Mouse (Mus musculus) limb, embryonic 11.5 days (tissue): ENCODE data around the gene Slc6a20b. TPM values are rescaled to one million over a fixed set of nuclear protein-coding genes. Genes with fewer than 3 reads are reported as not detected.

Experiments used
- ATAC-seq: fragments of 200-750 bp; cut with Nextera tagmentation; 2 replicates; pipeline ENCODE4 v1.8.0; 2017; ENCODE audit warnings: low read depth; ENCODE audit not compliant: insufficient number of reproducible peaks, low FRiP score, low TSS enrichment
- DNase-seq: peaks from one replicate; pipeline ENCODE4 v3.0.0-alpha.2; 2015; ENCODE audit warnings: low spot score
- H3K27ac ChIP-seq: fragments of 300-500 bp; sonication (generic); replicated peaks from 2 replicates; pipeline ENCODE4 v1.5.1; 2014; ENCODE audit warnings: low read depth, mild to moderate bottlenecking, low read length
- H3K27me3 ChIP-seq: fragments of 300-500 bp; sonication (generic); 2 replicates; pipeline ENCODE4 v1.6.1; 2014; ENCODE audit warnings: mild to moderate bottlenecking, low read length, mixed read lengths; ENCODE audit not compliant: control insufficient read depth, insufficient read depth
- H3K36me3 ChIP-seq: fragments of 300-500 bp; sonication (generic); 2 replicates; pipeline ENCODE4 v1.6.1; 2014; ENCODE audit warnings: mild to moderate bottlenecking, low read length, moderate library complexity, mixed read lengths; ENCODE audit not compliant: control insufficient read depth, insufficient read depth
- H3K4me1 ChIP-seq: fragments of 300-500 bp; sonication (generic); 2 replicates; pipeline ENCODE4 v1.6.1; 2014; ENCODE audit warnings: low read length, mixed read lengths; ENCODE audit not compliant: control insufficient read depth, insufficient read depth
- H3K4me2 ChIP-seq: fragments of 300-500 bp; sonication (generic); 2 replicates; pipeline ENCODE4 v1.6.1; 2014; ENCODE audit warnings: low read depth, mild to moderate bottlenecking, moderate library complexity; ENCODE audit not compliant: severe bottlenecking
- H3K4me3 ChIP-seq: fragments of 300-500 bp; sonication (generic); 2 replicates; pipeline ENCODE4 v1.5.1; 2014; ENCODE audit warnings: low read depth, low read length
- H3K9ac ChIP-seq: fragments of 300-500 bp; sonication (generic); 2 replicates; pipeline ENCODE4 v1.6.1; 2014; ENCODE audit warnings: mild to moderate bottlenecking, low read length
- H3K9me3 ChIP-seq: fragments of 300-500 bp; sonication (generic); 2 replicates; pipeline ENCODE4 v1.6.1; 2016; ENCODE audit warnings: low read length; ENCODE audit not compliant: control insufficient read depth
- WGBS: fragments of 180-500 bp; shearing (Covaris S2); extraction: QIAGEN DNeasy Blood & Tissue Kit; methylation state at CpG from one replicate; pipeline ENCODE4 v1.1.7; 2014; 5-methylcytosine and 5-hydroxymethylcytosine counted together
- polyA plus RNA-seq: library from polyadenylated mRNA; unstranded; fragments of >200 nt; fragmentation: Nextera tagmentation; extraction: Ambion mirVana; gene quantifications from 2 replicates; pipeline ENCODE4 v1.2.1, GENCODE M21; 2014

The Slc6a20b gene
- polyA plus RNA-seq, 1 experiment from 2014 or later, result 0.11 TPM

GRCm38 (mm10) chr9:123649785-123650511 lies 17.6 kb upstream of the Slc6a20b start:
- Histone ChIP-seq H3K9me3 (no peaks in the 10 kb centered on the region), H3K4me1 (no peaks in the 10 kb centered on the region), H3K4me3 (no peak overlapping the region), H3K36me3 (no peaks in the 10 kb centered on the region), H3K27ac (no peak overlapping the region), H3K27me3 (no peaks in the 10 kb centered on the region), H3K9ac (no peak overlapping the region), H3K4me2 (no peak overlapping the region)
- DNase-seq, result no peak
- no peak for ATAC-seq
- 89% methylated on average over 2 of the region's 2 CpGs for WGBS

- Histone ChIP-seq H3K9me3 (no peaks in the 10 kb centered on the region), H3K9ac (no peak overlapping the region), H3K36me3 (no peaks in the 10 kb centered on the region), H3K4me3 (no peak overlapping the region), H3K27me3 (no peaks in the 10 kb centered on the region), H3K4me1 (no peaks in the 10 kb centered on the region), H3K27ac (no peak overlapping the region), H3K4me2 (no peak overlapping the region)
- no peak for DNase-seq
- ATAC-seq, result no peak
- WGBS, result 82% methylated on average over 1 of the region's 1 CpGs
Measured at GRCm38 (mm10) chr9:123640106-123640505, 7.7 kb upstream of the Slc6a20b start.

- Histone ChIP-seq H3K4me1 (no peaks in the 10 kb centered on the region), H3K27ac (no peak overlapping the region), H3K9ac (no peak overlapping the region), H3K4me2 (no peak overlapping the region), H3K27me3 (no peaks in the 10 kb centered on the region), H3K4me3 (no peak overlapping the region), H3K36me3 (no peaks in the 10 kb centered on the region), H3K9me3 (no peaks in the 10 kb centered on the region)
- DNase-seq (peak; percentile 26), ATAC-seq (no peak)
- WGBS, result 81% methylated on average over 1 of the region's 1 CpGs
Measured at GRCm38 (mm10) chr9:123638668-123639089, 6.3 kb upstream of the Slc6a20b start.

- H3K36me3 ChIP-seq, result no peaks in the 10 kb centered on the region
- no peaks in the 10 kb centered on the region for H3K27me3 ChIP-seq
- no peak overlapping the region for H3K4me3 ChIP-seq
- no peak overlapping the region for H3K27ac ChIP-seq
- no peaks in the 10 kb centered on the region for H3K9me3 ChIP-seq
- ATAC-seq (no peak), DNase-seq (no peak)
- H3K9ac ChIP-seq, result no peak overlapping the region
- H3K4me1 ChIP-seq, result no peaks in the 10 kb centered on the region
- no peak overlapping the region for H3K4me2 ChIP-seq
Measured at GRCm38 (mm10) chr9:123638231-123638630, 5.9 kb upstream of the Slc6a20b start.

GRCm38 (mm10) chr9:123636771-123637170 lies 4.4 kb upstream of the Slc6a20b start:
- Histone ChIP-seq H3K9ac (no peak overlapping the region), H3K4me1 (no peaks in the 10 kb centered on the region), H3K9me3 (no peaks in the 10 kb centered on the region), H3K4me3 (no peak overlapping the region), H3K27ac (no peak overlapping the region), H3K27me3 (no peaks in the 10 kb centered on the region), H3K4me2 (no peak overlapping the region), H3K36me3 (no peaks in the 10 kb centered on the region)
- DNase-seq (no peak), ATAC-seq (no peak)
- WGBS, result 70% methylated on average over 5 of the region's 5 CpGs

- Histone ChIP-seq H3K27me3 (no peaks in the 10 kb centered on the region), H3K27ac (no peak overlapping the region), H3K4me1 (no peaks in the 10 kb centered on the region), H3K4me3 (no peak overlapping the region), H3K4me2 (no peak overlapping the region), H3K9ac (no peak overlapping the region), H3K9me3 (no peaks in the 10 kb centered on the region), H3K36me3 (no peaks in the 10 kb centered on the region)
- 88% methylated on average over 3 of the region's 3 CpGs for WGBS
- no peak for DNase-seq
- ATAC-seq, result no peak
Measured at GRCm38 (mm10) chr9:123632993-123633392, 628 bp upstream of the Slc6a20b start.

- ATAC-seq (no peak), DNase-seq (no peak)
- Histone ChIP-seq H3K9ac (no peak overlapping the region), H3K4me1 (no peaks in the 10 kb centered on the region), H3K4me3 (no peak overlapping the region), H3K36me3 (no peaks in the 10 kb centered on the region), H3K27me3 (no peaks in the 10 kb centered on the region), H3K9me3 (no peaks in the 10 kb centered on the region), H3K4me2 (no peak overlapping the region), H3K27ac (no peak overlapping the region)
- 86% methylated on average over 3 of the region's 3 CpGs for WGBS
Measured at GRCm38 (mm10) chr9:123631666-123632065, 699 bp downstream of the Slc6a20b start.

GRCm38 (mm10) chr9:123625821-123626220 lies 6.5 kb downstream of the Slc6a20b start:
- Histone ChIP-seq H3K27ac (no peak overlapping the region), H3K4me3 (no peak overlapping the region), H3K4me1 (no peaks in the 10 kb centered on the region), H3K4me2 (no peak overlapping the region), H3K9me3 (no peaks in the 10 kb centered on the region), H3K36me3 (no peaks in the 10 kb centered on the region), H3K27me3 (no peaks in the 10 kb centered on the region), H3K9ac (no peak overlapping the region)
- DNase-seq (no peak), ATAC-seq (no peak)
- WGBS, result 92% methylated on average over 11 of the region's 11 CpGs

- DNase-seq (no peak), ATAC-seq (no peak)
- Histone ChIP-seq H3K4me2 (no peak overlapping the region), H3K27ac (no peak overlapping the region), H3K9ac (no peak overlapping the region), H3K9me3 (no peaks in the 10 kb centered on the region), H3K36me3 (no peaks in the 10 kb centered on the region), H3K4me3 (no peak overlapping the region), H3K4me1 (no peaks in the 10 kb centered on the region), H3K27me3 (no peaks in the 10 kb centered on the region)
- WGBS, result 93% methylated on average over 2 of the region's 2 CpGs
Measured at GRCm38 (mm10) chr9:123624741-123625140, 7.6 kb downstream of the Slc6a20b start.
